Mouse (Mus musculus): Measurements from ENCODE around the gene Sod3. TPM values are rescaled to one million over a fixed set of nuclear protein-coding genes. Genes with fewer than 3 reads are reported as not detected.

Gene Sod3
- polyA plus RNA-seq, 1 experiment from 2014 or later = 1.0 TPM

- Histone ChIP-seq H3K4me1 (no peaks in the 10 kb centered on the region), H3K9me3 (no peaks in the 10 kb centered on the region), H3K36me3 (no peaks in the 10 kb centered on the region), H3K4me2 (no peak overlapping the region), H3K27me3 (no peaks in the 10 kb centered on the region), H3K27ac (no peak overlapping the region), H3K4me3 (no peak overlapping the region), H3K9ac (no peak overlapping the region)
- ATAC-seq (ENCODE audit: insufficient number of reproducible peaks, low FRiP score, low TSS enrichment, low read depth) = no peak
- WGBS = 83% methylated on average over 5 of the region's 5 CpGs
Observed at GRCm38 (mm10) chr5:52383748-52384147, 20.2 kb downstream of the Sod3 start.

- 58% methylated on average over 2 of the region's 2 CpGs for WGBS
- no peak overlapping the region for H3K27ac ChIP-seq
- no peaks in the 10 kb centered on the region for H3K27me3 ChIP-seq
- no peaks in the 10 kb centered on the region for H3K36me3 ChIP-seq
- H3K9ac ChIP-seq = no peak overlapping the region
- H3K4me2 ChIP-seq = no peak overlapping the region
- H3K4me1 ChIP-seq = no peaks in the 10 kb centered on the region
- H3K4me3 ChIP-seq = no peak overlapping the region
- no peak for ATAC-seq (ENCODE audit: insufficient number of reproducible peaks, low FRiP score, low TSS enrichment, low read depth)
- H3K9me3 ChIP-seq = no peaks in the 10 kb centered on the region
Observed at GRCm38 (mm10) chr5:52386016-52386415, 22.4 kb downstream of the Sod3 start.

GRCm38 (mm10) chr5:52388092-52388749, 24.6 kb downstream of the Sod3 start:
- no peak for ATAC-seq (ENCODE audit: insufficient number of reproducible peaks, low FRiP score, low TSS enrichment, low read depth)
- 63% methylated on average over 7 of the region's 7 CpGs for WGBS
- no peak overlapping the region for H3K9ac ChIP-seq
- H3K4me1 ChIP-seq = no peaks in the 10 kb centered on the region
- no peaks in the 10 kb centered on the region for H3K36me3 ChIP-seq
- H3K4me2 ChIP-seq = no peak overlapping the region
- H3K4me3 ChIP-seq = no peak overlapping the region
- no peaks in the 10 kb centered on the region for H3K27me3 ChIP-seq
- no peaks in the 10 kb centered on the region for H3K9me3 ChIP-seq
- no peak overlapping the region for H3K27ac ChIP-seq

- Histone ChIP-seq H3K4me2 (no peak overlapping the region), H3K27me3 (no peaks in the 10 kb centered on the region), H3K36me3 (no peaks in the 10 kb centered on the region), H3K27ac (no peak overlapping the region), H3K9me3 (no peaks in the 10 kb centered on the region), H3K4me3 (no peak overlapping the region), H3K4me1 (no peaks in the 10 kb centered on the region), H3K9ac (no peak overlapping the region)
- WGBS = 88% methylated on average over 6 of the region's 6 CpGs
- no peak for ATAC-seq (ENCODE audit: insufficient number of reproducible peaks, low FRiP score, low TSS enrichment, low read depth)
Observed at GRCm38 (mm10) chr5:52390381-52390780, 26.8 kb downstream of the Sod3 start.

GRCm38 (mm10) chr5:52391471-52391870, 27.9 kb downstream of the Sod3 start:
- no peaks in the 10 kb centered on the region for H3K36me3 ChIP-seq
- no peaks in the 10 kb centered on the region for H3K4me1 ChIP-seq
- no peak overlapping the region for H3K27ac ChIP-seq
- H3K9me3 ChIP-seq = no peaks in the 10 kb centered on the region
- no peak overlapping the region for H3K4me2 ChIP-seq
- H3K9ac ChIP-seq = no peak overlapping the region
- 78% methylated on average over 16 of the region's 16 CpGs for WGBS
- no peaks in the 10 kb centered on the region for H3K27me3 ChIP-seq
- no peak for ATAC-seq (ENCODE audit: insufficient number of reproducible peaks, low FRiP score, low TSS enrichment, low read depth)
- no peak overlapping the region for H3K4me3 ChIP-seq

- Histone ChIP-seq H3K27ac (no peak overlapping the region), H3K9me3 (no peaks in the 10 kb centered on the region), H3K27me3 (no peaks in the 10 kb centered on the region), H3K4me2 (no peak overlapping the region), H3K36me3 (no peaks in the 10 kb centered on the region), H3K4me1 (no peaks in the 10 kb centered on the region), H3K4me3 (no peak overlapping the region), H3K9ac (no peak overlapping the region)
- no peak for ATAC-seq (ENCODE audit: insufficient number of reproducible peaks, low FRiP score, low TSS enrichment, low read depth)
- 78% methylated on average over 4 of the region's 4 CpGs for WGBS
Observed at GRCm38 (mm10) chr5:52393756-52394155, 30.2 kb downstream of the Sod3 start.

GRCm38 (mm10) chr5:52404373-52404772, 40.8 kb downstream of the Sod3 start:
- no peaks in the 10 kb centered on the region for H3K4me1 ChIP-seq
- H3K4me2 ChIP-seq = no peak overlapping the region
- 52% methylated on average over 8 of the region's 8 CpGs for WGBS
- H3K27ac ChIP-seq = no peak overlapping the region
- no peaks in the 10 kb centered on the region for H3K9me3 ChIP-seq
- no peak overlapping the region for H3K9ac ChIP-seq
- no peaks in the 10 kb centered on the region for H3K36me3 ChIP-seq
- ATAC-seq (ENCODE audit: insufficient number of reproducible peaks, low FRiP score, low TSS enrichment, low read depth) = no peak
- no peaks in the 10 kb centered on the region for H3K27me3 ChIP-seq
- H3K4me3 ChIP-seq = no peak overlapping the region

GRCm38 (mm10) chr5:52408668-52409315, 45.2 kb downstream of the Sod3 start:
- Histone ChIP-seq H3K4me3 (no peak overlapping the region), H3K9me3 (no peaks in the 10 kb centered on the region), H3K27me3 (no peaks in the 10 kb centered on the region), H3K4me1 (no peaks in the 10 kb centered on the region), H3K9ac (no peak overlapping the region), H3K36me3 (no peaks in the 10 kb centered on the region), H3K27ac (no peak overlapping the region), H3K4me2 (no peak overlapping the region)
- no peak for ATAC-seq (ENCODE audit: insufficient number of reproducible peaks, low FRiP score, low TSS enrichment, low read depth)
- 65% methylated on average over 7 of the region's 7 CpGs for WGBS

- Histone ChIP-seq H3K4me1 (no peaks in the 10 kb centered on the region), H3K36me3 (no peaks in the 10 kb centered on the region), H3K9me3 (no peaks in the 10 kb centered on the region), H3K27me3 (no peaks in the 10 kb centered on the region), H3K4me3 (no peak overlapping the region), H3K27ac (no peak overlapping the region), H3K9ac (no peak overlapping the region), H3K4me2 (no peak overlapping the region)
- ATAC-seq (ENCODE audit: insufficient number of reproducible peaks, low FRiP score, low TSS enrichment, low read depth) = no peak
- 85% methylated on average over 12 of the region's 12 CpGs for WGBS
Observed at GRCm38 (mm10) chr5:52410197-52410596, 46.6 kb downstream of the Sod3 start.

GRCm38 (mm10) chr5:52411567-52411966, 48.0 kb downstream of the Sod3 start:
- Histone ChIP-seq H3K36me3 (no peaks in the 10 kb centered on the region), H3K4me3 (no peak overlapping the region), H3K9ac (no peak overlapping the region), H3K4me2 (no peak overlapping the region), H3K9me3 (no peaks in the 10 kb centered on the region), H3K27me3 (no peaks in the 10 kb centered on the region), H3K27ac (no peak overlapping the region), H3K4me1 (no peaks in the 10 kb centered on the region)
- ATAC-seq (ENCODE audit: insufficient number of reproducible peaks, low FRiP score, low TSS enrichment, low read depth) = no peak
- WGBS = 56% methylated on average over 3 of the region's 3 CpGs

GRCm38 (mm10) chr5:52415193-52415592, 51.6 kb downstream of the Sod3 start:
- Histone ChIP-seq H3K36me3 (no peaks in the 10 kb centered on the region), H3K27ac (no peak overlapping the region), H3K27me3 (no peaks in the 10 kb centered on the region), H3K4me2 (no peak overlapping the region), H3K4me3 (no peak overlapping the region), H3K9me3 (no peaks in the 10 kb centered on the region), H3K4me1 (no peaks in the 10 kb centered on the region), H3K9ac (no peak overlapping the region)
- no peak for ATAC-seq (ENCODE audit: insufficient number of reproducible peaks, low FRiP score, low TSS enrichment, low read depth)
- WGBS = 79% methylated on average over 1 of the region's 1 CpGs

- Histone ChIP-seq H3K27ac (no peak overlapping the region), H3K27me3 (no peaks in the 10 kb centered on the region), H3K4me3 (no peak overlapping the region), H3K4me1 (no peaks in the 10 kb centered on the region), H3K9ac (no peak overlapping the region), H3K4me2 (no peak overlapping the region), H3K9me3 (no peaks in the 10 kb centered on the region), H3K36me3 (no peaks in the 10 kb centered on the region)
- WGBS = 84% methylated on average over 6 of the region's 6 CpGs
- ATAC-seq (ENCODE audit: insufficient number of reproducible peaks, low FRiP score, low TSS enrichment, low read depth) = no peak
Observed at GRCm38 (mm10) chr5:52415917-52416316, 52.3 kb downstream of the Sod3 start.
